Mouse (Mus musculus) ovary, postnatal 14 days (tissue): ENCODE measurements around the gene Chtf18.
"Not testable (repeated sequence)": the region's sequence is repeated elsewhere in the genome, so short reads cannot be mapped to it uniquely, and the experiment has no call there.

ENCODE experiments used
- DNase-seq: peaks from one replicate; pipeline ENCODE4 v3.0.0; 2022; ENCODE audit warnings: low spot score

Gene Chtf18

GRCm38 (mm10) chr17:25727265-25728008 lies at the start of gene Chtf18, which contains the start of gene Rpusd1:
Gene Chtf18, minus strand, starts transcription at chr17:25727419.
Gene Rpusd1, plus strand, starts transcription at chr17:25727670.
- DNase-seq, result peak; percentile 98

- no peak for DNase-seq
These were observed 48.3 kb upstream of the Chtf18 start for GRCm38 (mm10) chr17:25775318-25776062.

GRCm38 (mm10) chr17:25773549-25774120 lies 46.4 kb upstream of the Chtf18 start, which contains the start of gene Narfl:
Gene Narfl, plus strand, starts transcription at chr17:25773776.
- peak; percentile 98 for DNase-seq

GRCm38 (mm10) chr17:25769331-25769730 lies 42.1 kb upstream of the Chtf18 start:
- no peak for DNase-seq

GRCm38 (mm10) chr17:25765886-25766285 lies 38.7 kb upstream of the Chtf18 start:
- DNase-seq, result no peak

- DNase-seq, result no peak
These were observed 35.4 kb upstream of the Chtf18 start for GRCm38 (mm10) chr17:25762591-25762990.

GRCm38 (mm10) chr17:25761561-25761970 lies 34.3 kb upstream of the Chtf18 start:
- no peak for DNase-seq

GRCm38 (mm10) chr17:25760148-25760547 lies 32.9 kb upstream of the Chtf18 start:
- no peak for DNase-seq

- DNase-seq, result no peak
These were observed 30.5 kb upstream of the Chtf18 start for GRCm38 (mm10) chr17:25757691-25758090.

GRCm38 (mm10) chr17:25756378-25757242 lies 29.4 kb upstream of the Chtf18 start:
- DNase-seq, result no peak

- DNase-seq, result no peak
These were observed 28.6 kb upstream of the Chtf18 start for GRCm38 (mm10) chr17:25755627-25756377.

GRCm38 (mm10) chr17:25755086-25755485 lies 27.9 kb upstream of the Chtf18 start:
- DNase-seq, result no peak

GRCm38 (mm10) chr17:25754241-25754640 lies 27.0 kb upstream of the Chtf18 start, which contains the start of gene Msln:
Gene Msln, minus strand, starts transcription at chr17:25754378.
- no peak for DNase-seq

GRCm38 (mm10) chr17:25751446-25751845 lies 24.2 kb upstream of the Chtf18 start:
- peak; percentile 69 for DNase-seq

- no peak for DNase-seq
These were observed 22.1 kb upstream of the Chtf18 start for GRCm38 (mm10) chr17:25749314-25749713.

GRCm38 (mm10) chr17:25748238-25748637 lies 21.0 kb upstream of the Chtf18 start:
- no peak for DNase-seq

GRCm38 (mm10) chr17:25744311-25744710 lies 17.1 kb upstream of the Chtf18 start:
- no peak for DNase-seq

- DNase-seq, result no peak
These were observed 16.6 kb upstream of the Chtf18 start for GRCm38 (mm10) chr17:25743831-25744230.

- DNase-seq, result not testable (repeated sequence)
These were observed 14.3 kb upstream of the Chtf18 start for GRCm38 (mm10) chr17:25741471-25741870.

GRCm38 (mm10) chr17:25738861-25739260 lies 11.6 kb upstream of the Chtf18 start:
- no peak for DNase-seq

- DNase-seq, result no peak
These were observed 8.5 kb upstream of the Chtf18 start, which contains the start of gene Mslnl for GRCm38 (mm10) chr17:25735745-25736144. Gene Mslnl, plus strand, starts transcription at chr17:25736042.
